Mouse (Mus musculus) thymus, adult 2 months (tissue): ENCODE measurements around the gene B230217C12Rik.

Experiments
- CTCF ChIP-seq: fragments of 200-500 bp; IDR thresholded peaks from 2 replicates; pipeline ENCODE4 v1.5.1; 2012; ENCODE audit warnings: mild to moderate bottlenecking, control low read depth, low read length, moderate library complexity, borderline replicate concordance; ENCODE audit not compliant: control insufficient read depth, poor library complexity, insufficient read depth; ENCODE audit errors: extremely low read depth
- POLR2A ChIP-seq: fragments of 200-500 bp; IDR thresholded peaks from 2 replicates; pipeline ENCODE4 v1.6.1; 2012; ENCODE audit warnings: mild to moderate bottlenecking, low read length, control low read depth, moderate library complexity; ENCODE audit not compliant: control insufficient read depth, poor library complexity, insufficient read depth; ENCODE audit errors: extremely low read depth

DNA sequence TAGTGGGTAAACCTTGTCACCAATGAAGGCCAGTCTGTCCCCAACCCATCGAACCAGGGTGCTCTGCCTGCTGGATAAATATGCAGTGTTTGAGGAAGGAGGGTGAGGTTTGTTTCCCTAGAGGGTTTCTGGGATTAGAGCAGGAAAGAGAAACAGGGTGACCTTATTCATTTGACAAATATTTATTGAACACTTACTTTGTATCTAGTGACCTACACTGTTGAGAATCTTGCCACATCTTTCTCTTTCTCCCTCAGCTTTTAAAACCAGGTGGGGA, 38.4 kb upstream of the B230217C12Rik start:
- TF ChIP-seq CTCF, result no peak
- no peak for TF ChIP-seq POLR2A
